Mouse (Mus musculus) gastrocnemius, adult 18-20 months (tissue): Measurements from ENCODE around the gene Egfem1. TPM values are rescaled to one million over a fixed set of nuclear protein-coding genes. Genes with fewer than 3 reads are reported as not detected.

Experiments
- DNase-seq: peaks from one replicate; pipeline ENCODE4 v3.0.0; 2021; ENCODE audit warnings: low spot score
- total RNA-seq, 2 experiments: library from RNA; stranded (reverse); gene quantifications; 2 replicates each; pipeline ENCODE4 v1.2.3; 2021

The Egfem1 gene
- total RNA-seq, 2 experiments from 2014 or later, result not detected

- no peak for DNase-seq
Measured at GRCm38 (mm10) chr3:29135176-29136064, 53.6 kb downstream of the Egfem1 start.

GRCm38 (mm10) chr3:29136065-29136955 is 54.5 kb downstream of the Egfem1 start:
- DNase-seq, result no peak

- DNase-seq, result no peak
Measured at GRCm38 (mm10) chr3:29168401-29168800, 86.6 kb downstream of the Egfem1 start.

- DNase-seq, result no peak
Measured at GRCm38 (mm10) chr3:29169003-29169402, 87.2 kb downstream of the Egfem1 start.

- DNase-seq, result no peak
Measured at GRCm38 (mm10) chr3:29176991-29177390, 95.2 kb downstream of the Egfem1 start.

GRCm38 (mm10) chr3:29182988-29183387 is 101.2 kb downstream of the Egfem1 start:
- no peak for DNase-seq

- DNase-seq, result no peak
Measured at GRCm38 (mm10) chr3:29183615-29184198, 101.9 kb downstream of the Egfem1 start.

GRCm38 (mm10) chr3:29184486-29185241 is 102.8 kb downstream of the Egfem1 start:
- no peak for DNase-seq

GRCm38 (mm10) chr3:29190263-29190662 is 108.4 kb downstream of the Egfem1 start:
- DNase-seq, result no peak

- no peak for DNase-seq
Measured at GRCm38 (mm10) chr3:29197727-29198512, 116.1 kb downstream of the Egfem1 start.

GRCm38 (mm10) chr3:29200601-29201000 is 118.8 kb downstream of the Egfem1 start:
- DNase-seq, result no peak

- DNase-seq, result no peak
Measured at GRCm38 (mm10) chr3:29202536-29202935, 120.7 kb downstream of the Egfem1 start.

- no peak for DNase-seq
Measured at GRCm38 (mm10) chr3:29222414-29222813, 140.6 kb downstream of the Egfem1 start.

GRCm38 (mm10) chr3:29229712-29230111 is 147.9 kb downstream of the Egfem1 start:
- DNase-seq, result no peak

GRCm38 (mm10) chr3:29235477-29235876 is 153.7 kb downstream of the Egfem1 start:
- peak; percentile 15 for DNase-seq

- DNase-seq, result no peak
Measured at GRCm38 (mm10) chr3:29236517-29236916, 154.7 kb downstream of the Egfem1 start.

GRCm38 (mm10) chr3:29243600-29243999 is 161.8 kb downstream of the Egfem1 start:
- DNase-seq, result no peak

GRCm38 (mm10) chr3:29291633-29292032 is 209.8 kb downstream of the Egfem1 start:
- no peak for DNase-seq

- no peak for DNase-seq
Measured at GRCm38 (mm10) chr3:29292251-29292650, 210.4 kb downstream of the Egfem1 start.

GRCm38 (mm10) chr3:29293230-29293629 is 211.4 kb downstream of the Egfem1 start:
- DNase-seq, result no peak
